Mouse (Mus musculus) heart, embryonic 11.5 days (tissue): ENCODE results near the gene Kif19a. TPM values are rescaled to one million over a fixed set of nuclear protein-coding genes. Genes with fewer than 3 reads are reported as not detected.

Experiments
- polyA plus RNA-seq: library from polyadenylated mRNA; unstranded; fragments of >200 nt; fragmentation: Nextera tagmentation; extraction: Ambion mirVana; gene quantifications from 2 replicates; pipeline ENCODE4 v1.2.1, GENCODE M21; 2014

Gene Kif19a
- polyA plus RNA-seq, 1 experiment from 2014 or later, result 0.13 TPM

Other genes with a start within 250 kb of the Kif19a start
- 781 and 853 TPM in 2 replicates for gene Rpl38, start 96.9 kb upstream of the Kif19a start, polyA plus RNA-seq
- gene Ttyh2, start 90.0 kb upstream of the Kif19a start, polyA plus RNA-seq, result 5.0 and 5.1 TPM in 2 replicates
- 0.20 and 0.50 TPM in 2 replicates for gene Dnaic2, start 38.0 kb upstream of the Kif19a start, polyA plus RNA-seq
- gene Btbd17, start 30.6 kb downstream of the Kif19a start, polyA plus RNA-seq, result 0.09 TPM in 1 of 2 replicates, not detected in the other
- 0.27 TPM in 1 of 2 replicates, not detected in the other for gene Gpr142, start 33.5 kb downstream of the Kif19a start, polyA plus RNA-seq
- 21.8 and 23.0 TPM in 2 replicates for gene Gprc5c, start 85.8 kb downstream of the Kif19a start, polyA plus RNA-seq
- 0.84 and 1.4 TPM in 2 replicates for gene Cd300a, start 124.7 kb downstream of the Kif19a start, polyA plus RNA-seq
- gene Cd300lb, start 169.0 kb downstream of the Kif19a start, polyA plus RNA-seq, result 1.7 and 2.4 TPM in 2 replicates
- gene Cd300c, start 203.8 kb downstream of the Kif19a start, polyA plus RNA-seq, result not detected in 2 replicates
- not detected in 2 replicates for gene Cd300ld, start 224.5 kb downstream of the Kif19a start, polyA plus RNA-seq
- gene Cd300c2, start 236.5 kb downstream of the Kif19a start, polyA plus RNA-seq, result 0.93 and 0.96 TPM in 2 replicates